Mouse (Mus musculus) gastrocnemius, postnatal 14 days (tissue): ENCODE data around the gene Hpcal1. TPM values are rescaled to one million over a fixed set of nuclear protein-coding genes. Genes with fewer than 3 reads are reported as not detected.

Source experiments
- DNase-seq: peaks from one replicate; pipeline ENCODE4 v3.0.0; 2021; ENCODE audit warnings: mixed read lengths
- intact Hi-C: fragments of 180-260 bp; cut with DNase I; formaldehyde crosslinking; loops from one replicate; pipeline ENCODE4 v1.15.1; 2025; ENCODE audit warnings: low total_unique reads
- total RNA-seq, 2 experiments: library from RNA; stranded (reverse); gene quantifications; 2 replicates each; pipeline ENCODE4 v1.2.3; 2021

Hpcal1 gene
- total RNA-seq, 2 experiments from 2014 or later = 11.6 to 17.7 TPM

DNA sequence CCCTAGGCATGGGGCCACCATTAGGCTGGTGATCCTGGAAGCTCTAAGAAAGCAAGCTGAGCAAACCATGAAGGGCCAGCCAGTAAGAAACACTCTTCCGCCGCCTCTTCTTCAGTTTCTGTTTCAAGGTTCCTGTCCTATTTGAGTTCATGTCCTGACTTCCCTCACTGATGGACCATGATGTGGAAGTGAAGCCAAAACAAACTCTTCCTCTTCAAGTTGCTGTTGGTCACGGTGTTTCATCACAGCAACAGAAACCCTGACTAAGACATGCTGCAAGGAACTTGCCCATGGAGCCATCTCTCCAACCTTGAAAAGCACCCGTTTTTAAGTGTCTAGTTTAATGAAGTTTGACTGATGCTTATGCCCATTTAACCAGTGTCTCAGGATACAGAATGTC is 11.1 kb upstream of the Hpcal1 start:
- intact Hi-C loops = loop anchor here (10.0 kb wide), 1 partner anchor 115 kb away; no protein-coding TSS in a partner anchor
- no peak for DNase-seq

GRCm38 (mm10) chr12:17682161-17682560 is 8.5 kb upstream of the Hpcal1 start:
- intact Hi-C loops = no loop called here
- no peak for DNase-seq

- no peak for DNase-seq
- intact Hi-C loops = no loop called here
Observed at GRCm38 (mm10) chr12:17684315-17684714, 6.3 kb upstream of the Hpcal1 start.

DNA sequence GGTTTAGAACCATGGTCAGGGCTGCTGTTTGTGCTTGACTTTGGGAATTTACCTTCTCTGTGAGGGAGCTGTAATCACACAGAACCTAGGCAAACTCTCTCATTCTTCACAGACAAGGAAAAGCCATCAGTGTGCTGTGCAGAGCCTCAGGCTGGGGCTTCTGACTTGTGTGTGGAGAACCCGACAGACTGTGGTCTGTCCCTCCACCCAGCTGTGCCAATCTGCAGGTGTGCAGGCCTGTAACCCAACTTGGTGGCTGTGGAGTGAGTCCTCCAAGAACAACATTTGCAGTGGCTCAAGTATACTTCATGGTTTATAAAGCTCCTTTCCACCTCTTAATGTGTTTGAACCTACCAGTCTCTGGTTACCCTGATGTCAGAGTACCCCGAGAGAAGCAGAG is 4.5 kb upstream of the Hpcal1 start:
- intact Hi-C loops = no loop called here
- no peak for DNase-seq

DNA sequence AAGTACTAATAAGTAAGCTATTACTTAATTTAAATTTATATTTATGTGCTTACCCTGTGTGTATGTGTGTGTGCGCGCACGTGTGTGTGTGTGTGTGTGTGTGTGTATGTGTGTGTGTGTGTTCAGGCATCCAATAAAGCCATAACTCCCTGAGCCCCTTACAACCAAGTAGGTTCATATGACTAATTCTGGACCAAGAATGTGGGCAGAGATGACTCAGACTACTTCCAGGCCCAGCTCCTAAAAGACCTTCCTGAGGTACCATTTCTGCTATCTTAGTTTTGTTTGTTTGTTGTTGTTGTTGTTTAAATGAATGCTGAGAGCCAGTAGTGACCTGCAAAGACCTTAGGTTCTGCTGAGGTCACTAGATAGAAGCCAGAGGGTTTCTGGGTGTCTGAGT is 1.7 kb upstream of the Hpcal1 start:
- intact Hi-C loops = no loop called here
- DNase-seq = no peak

- no peak for DNase-seq
- intact Hi-C loops = loop anchor here (5.0 to 10.0 kb wide), 2 partner anchors 82 to 335 kb away; no protein-coding TSS in a partner anchor
Observed at GRCm38 (mm10) chr12:17689931-17690563, 609 bp upstream of the Hpcal1 start.

GRCm38 (mm10) chr12:17691320-17691876 is 742 bp downstream of the Hpcal1 start:
- intact Hi-C loops = loop anchor here (5.0 to 10.0 kb wide), 2 partner anchors 81 to 337 kb away; no protein-coding TSS in a partner anchor
- peak; percentile 33 for DNase-seq

DNA sequence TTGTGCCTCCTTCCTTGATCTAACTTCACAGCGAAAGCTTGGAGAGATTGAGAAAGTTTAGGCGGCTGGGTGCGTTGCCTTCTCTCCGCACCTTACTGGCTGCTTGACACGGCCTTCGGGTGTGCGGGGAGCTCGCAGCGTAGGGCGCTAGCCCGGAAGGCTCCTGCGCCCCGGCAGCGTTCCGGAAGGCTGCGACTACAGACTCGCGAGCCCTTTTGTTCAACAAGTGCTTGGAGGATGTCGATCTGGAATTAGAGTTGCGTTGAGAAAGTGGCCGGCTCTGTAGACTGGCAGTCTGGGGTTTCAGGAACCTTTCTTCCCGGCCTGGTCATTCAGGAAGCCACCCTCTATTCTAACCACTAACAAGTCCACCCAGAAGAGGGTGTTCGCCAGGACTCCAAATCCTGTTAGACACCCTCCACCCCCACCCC is 1.2 kb downstream of the Hpcal1 start:
- peak; percentile 25 for DNase-seq
- intact Hi-C loops = loop anchor here (5.0 to 10.0 kb wide), 2 partner anchors 80 to 337 kb away; no protein-coding TSS in a partner anchor

GRCm38 (mm10) chr12:17692356-17692755 is 1.7 kb downstream of the Hpcal1 start:
- intact Hi-C loops = loop anchor here (5.0 to 10.0 kb wide), 2 partner anchors 80 to 338 kb away; no protein-coding TSS in a partner anchor
- no peak for DNase-seq

- intact Hi-C loops = loop anchor here (5.0 to 10.0 kb wide), 2 partner anchors 79 to 338 kb away; no protein-coding TSS in a partner anchor
- no peak for DNase-seq
Observed at GRCm38 (mm10) chr12:17692953-17693352, 2.3 kb downstream of the Hpcal1 start.

GRCm38 (mm10) chr12:17694589-17695115 is 4.0 kb downstream of the Hpcal1 start:
- intact Hi-C loops = loop anchor here (5.0 to 10.0 kb wide), 2 partner anchors 78 to 340 kb away; no protein-coding TSS in a partner anchor
- no peak for DNase-seq

DNA sequence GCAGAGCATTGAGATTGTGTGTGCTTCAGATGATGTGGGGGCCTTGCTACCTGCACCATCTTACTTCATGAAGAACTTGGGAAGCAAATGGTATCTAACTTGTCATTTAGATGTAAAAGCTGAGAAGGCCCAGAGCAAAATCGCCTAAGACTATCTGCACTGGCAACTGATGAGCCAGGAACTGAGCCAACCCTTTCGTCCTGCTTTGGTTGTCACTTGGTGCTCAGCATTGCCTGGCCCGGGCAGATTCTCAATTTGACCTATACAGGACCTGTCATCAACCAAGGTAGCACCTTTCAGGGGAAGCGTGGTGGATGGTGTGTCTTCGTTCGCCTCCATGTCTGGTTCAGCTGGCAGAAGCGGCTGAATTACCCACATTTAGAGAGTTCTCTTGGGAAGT is 5.7 kb downstream of the Hpcal1 start:
- intact Hi-C loops = loop anchor here (10.0 kb wide), 1 partner anchor 342 kb away; no protein-coding TSS in a partner anchor
- DNase-seq = no peak

DNA sequence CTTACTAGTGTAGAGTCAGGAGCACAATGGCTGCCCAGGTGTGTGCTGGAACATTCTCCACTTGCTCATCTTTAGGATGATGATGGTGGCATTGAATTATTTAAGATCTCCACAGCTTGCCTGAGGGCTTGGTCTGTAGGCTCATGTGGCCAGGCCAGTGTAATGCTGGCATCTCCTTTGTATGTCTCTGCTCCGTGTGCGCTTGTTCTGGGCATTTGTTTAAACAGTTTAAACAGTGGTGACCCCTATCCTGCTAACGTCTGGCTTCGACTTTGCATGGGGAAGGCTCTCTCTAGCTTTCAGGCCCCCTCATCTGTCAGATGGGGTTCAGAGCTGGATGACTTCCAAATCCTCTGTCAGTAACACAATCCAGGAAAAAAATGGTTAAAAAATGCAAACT is 8.3 kb downstream of the Hpcal1 start:
- no peak for DNase-seq
- intact Hi-C loops = loop anchor here (10.0 kb wide), 1 partner anchor 344 kb away; no protein-coding TSS in a partner anchor

DNA sequence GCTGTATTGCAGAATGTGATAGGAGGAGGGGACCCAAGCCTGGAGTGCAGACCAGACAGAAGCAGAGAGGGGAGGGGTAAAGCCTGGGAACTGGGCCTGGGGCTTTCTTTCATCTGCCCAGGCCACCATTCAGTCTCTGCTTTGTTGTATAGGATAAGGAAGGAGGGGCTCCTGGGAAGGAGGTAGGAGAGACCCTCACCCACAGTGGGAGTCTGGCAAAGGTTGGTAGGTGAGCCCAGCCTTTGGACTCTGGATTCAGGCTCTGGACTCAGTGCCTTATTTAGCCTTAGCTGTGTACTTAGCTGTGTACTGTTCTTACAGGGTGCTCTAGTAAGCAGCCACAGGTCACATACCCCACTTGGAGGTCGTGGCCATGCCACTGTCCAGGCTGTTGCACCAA is 8.8 kb downstream of the Hpcal1 start:
- no peak for DNase-seq
- intact Hi-C loops = loop anchor here (10.0 kb wide), 1 partner anchor 345 kb away; no protein-coding TSS in a partner anchor

- intact Hi-C loops = no loop called here
- no peak for DNase-seq
Observed at GRCm38 (mm10) chr12:17701131-17701720, 10.6 kb downstream of the Hpcal1 start.

GRCm38 (mm10) chr12:17701795-17702194 is 11.1 kb downstream of the Hpcal1 start:
- DNase-seq = no peak
- intact Hi-C loops = no loop called here

DNA sequence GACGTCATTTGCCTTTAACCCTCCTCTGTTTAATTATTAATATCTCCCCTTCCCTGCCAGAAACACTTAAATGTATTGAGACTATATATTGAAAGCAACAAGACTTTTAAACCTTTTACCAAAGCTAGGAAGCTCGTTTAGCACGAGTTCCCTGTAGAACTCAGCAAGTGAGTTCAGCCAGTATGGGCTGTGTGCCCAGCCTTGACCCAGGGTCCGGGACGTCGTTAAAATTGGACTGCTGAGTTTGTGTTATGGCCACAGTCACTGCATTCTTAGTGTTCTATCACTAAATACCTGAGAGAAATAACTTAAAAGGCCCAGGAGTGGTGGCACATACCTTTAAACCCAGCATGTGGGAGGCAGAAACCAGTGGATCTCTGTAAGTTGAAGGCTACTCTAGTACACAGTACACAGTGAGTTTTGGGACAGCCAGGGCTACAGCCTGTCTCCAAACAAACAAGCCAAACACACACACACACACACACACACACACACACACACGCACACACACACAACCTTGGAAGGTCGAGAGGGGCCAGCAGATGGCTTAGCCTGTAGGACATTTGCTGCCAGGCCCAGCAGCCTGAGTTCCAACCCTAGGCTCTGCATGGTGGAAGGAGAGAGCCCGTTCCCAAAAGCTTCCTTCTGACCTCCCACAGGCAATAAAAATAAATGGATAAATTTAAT is 11.7 kb downstream of the Hpcal1 start:
- intact Hi-C loops = no loop called here

GRCm38 (mm10) chr12:17702944-17703335 is 12.3 kb downstream of the Hpcal1 start:
- intact Hi-C loops = no loop called here
- DNase-seq = no peak

More for the DNA sequence above, 11.7 kb downstream of the Hpcal1 start:
- DNase-seq = no peak

DNA sequence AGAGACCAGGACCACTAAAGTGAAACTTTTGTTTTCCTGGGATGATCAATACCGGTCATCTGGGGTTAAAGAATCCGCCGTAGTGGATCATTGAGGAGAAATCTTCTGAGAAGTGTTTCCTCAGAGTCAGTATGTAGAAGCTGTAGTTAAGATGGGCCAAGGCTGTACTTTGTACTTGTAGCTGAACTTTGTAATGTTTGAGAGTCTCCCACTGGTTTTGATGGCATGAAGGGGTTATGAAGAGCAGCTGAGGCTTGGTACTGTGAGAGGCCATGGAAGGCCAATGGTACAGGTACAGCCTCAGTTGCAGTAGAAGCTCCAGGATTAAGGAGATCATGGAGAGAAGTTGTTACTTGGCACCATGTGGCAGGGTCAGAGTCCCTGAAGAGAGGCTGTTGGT is 13.2 kb downstream of the Hpcal1 start:
- intact Hi-C loops = no loop called here
- no peak for DNase-seq

GRCm38 (mm10) chr12:17707472-17707871 is 16.8 kb downstream of the Hpcal1 start:
- DNase-seq = no peak
- intact Hi-C loops = no loop called here
